Mouse (Mus musculus) bone marrow macrophage, adult 2 months (primary cell): ENCODE data around the gene Cdkn2aip. TPM values are rescaled to one million over a fixed set of nuclear protein-coding genes. Genes with fewer than 3 reads are reported as not detected.
A peak's percentile ranks its signal among the peaks of the same experiment; 100 is the strongest.

ENCODE experiments used
- H3K27ac ChIP-seq: 2 replicates; pipeline ENCODE4 v1.5.1; 2012; ENCODE audit warnings: low read depth, low read length; ENCODE audit not compliant: insufficient read depth
- H3K4me1 ChIP-seq: 2 replicates; pipeline ENCODE4 v1.6.1; 2012; ENCODE audit warnings: low read length; ENCODE audit not compliant: control insufficient read depth, insufficient read depth
- H3K4me3 ChIP-seq: 2 replicates; pipeline ENCODE4 v1.5.1; 2012; ENCODE audit warnings: mild to moderate bottlenecking, low read length, moderate library complexity; ENCODE audit not compliant: insufficient read depth
- CTCF ChIP-seq: IDR thresholded peaks from 2 replicates; pipeline ENCODE4 v1.5.1; 2012; ENCODE audit warnings: low read depth, mild to moderate bottlenecking, low read length, moderate library complexity
- POLR2A ChIP-seq: IDR thresholded peaks from 2 replicates; pipeline ENCODE4 v1.6.1; 2012; ENCODE audit warnings: mild to moderate bottlenecking, low read depth, low read length, borderline replicate concordance
- polyA plus RNA-seq: library from polyadenylated mRNA; stranded (reverse); fragments of >200 nt; gene quantifications from 2 replicates; pipeline ENCODE4 v1.2.4, GENCODE M21; 2012; ENCODE audit not compliant: missing spikeins, insufficient read depth, insufficient read length

Gene Cdkn2aip
- polyA plus RNA-seq, 1 experiment, result 9.5 TPM

- no peak overlapping the region for H3K4me3 ChIP-seq
- no peaks in the 10 kb centered on the region for H3K4me1 ChIP-seq
- no peak overlapping the region for H3K27ac ChIP-seq
- no peak for TF ChIP-seq POLR2A
- peak; percentile 85 for TF ChIP-seq CTCF
Measured at GRCm38 (mm10) chr8:47743419-47743818, 29.7 kb upstream of the Cdkn2aip start.

GRCm38 (mm10) chr8:47742992-47743391 lies 29.3 kb upstream of the Cdkn2aip start:
- TF ChIP-seq CTCF (no peak), POLR2A (no peak)
- no peaks in the 10 kb centered on the region for H3K4me1 ChIP-seq
- no peak overlapping the region for H3K4me3 ChIP-seq
- H3K27ac ChIP-seq, result no peak overlapping the region

GRCm38 (mm10) chr8:47742372-47742771 lies 28.6 kb upstream of the Cdkn2aip start:
- H3K4me3 ChIP-seq, result no peak overlapping the region
- TF ChIP-seq POLR2A, result no peak
- H3K4me1 ChIP-seq, result no peaks in the 10 kb centered on the region
- no peak overlapping the region for H3K27ac ChIP-seq

GRCm38 (mm10) chr8:47737120-47737519 lies 23.4 kb upstream of the Cdkn2aip start:
- H3K4me1 ChIP-seq, result no peaks in the 10 kb centered on the region

GRCm38 (mm10) chr8:47729324-47729723 lies 15.6 kb upstream of the Cdkn2aip start:
- H3K4me1 ChIP-seq, result no peaks in the 10 kb centered on the region
- H3K27ac ChIP-seq, result no peak overlapping the region
- no peak for TF ChIP-seq CTCF
- no peak overlapping the region for H3K4me3 ChIP-seq

More at GRCm38 (mm10) chr8:47737120-47737519, 23.4 kb upstream of the Cdkn2aip start:
- no peak overlapping the region for H3K27ac ChIP-seq
- H3K4me3 ChIP-seq, result no peak overlapping the region
- no peak for TF ChIP-seq POLR2A
- no peak for TF ChIP-seq CTCF

GRCm38 (mm10) chr8:47726945-47727344 lies 13.2 kb upstream of the Cdkn2aip start:
- H3K4me1 ChIP-seq, result no peaks in the 10 kb centered on the region
- no peak overlapping the region for H3K27ac ChIP-seq
- no peak overlapping the region for H3K4me3 ChIP-seq
- TF ChIP-seq CTCF (no peak), POLR2A (no peak)

GRCm38 (mm10) chr8:47721609-47722008 lies 7.9 kb upstream of the Cdkn2aip start:
- no peak for TF ChIP-seq POLR2A
- no peak for TF ChIP-seq CTCF
- Histone ChIP-seq H3K27ac (no peak overlapping the region), H3K4me1 (no peaks in the 10 kb centered on the region), H3K4me3 (no peak overlapping the region)

GRCm38 (mm10) chr8:47718641-47719040 lies 4.9 kb upstream of the Cdkn2aip start:
- H3K27ac ChIP-seq, result no peak overlapping the region
- no peak overlapping the region for H3K4me3 ChIP-seq
- TF ChIP-seq POLR2A, result no peak
- TF ChIP-seq CTCF, result no peak
- peaks cover 4% of the 10 kb centered on the region; the same call in 1 of the 2 replicates for H3K4me1 ChIP-seq

- TF ChIP-seq POLR2A, result no peak
- Histone ChIP-seq H3K4me3 (peak overlapping the region; percentile 81), H3K27ac (peak overlapping the region; percentile 82), H3K4me1 (peaks cover 4% of the 10 kb centered on the region; the same call in 1 of the 2 replicates)
Measured at GRCm38 (mm10) chr8:47713171-47713663, 515 bp downstream of the Cdkn2aip start.

GRCm38 (mm10) chr8:47708106-47708505 lies 5.6 kb downstream of the Cdkn2aip start:
- Histone ChIP-seq H3K4me1 (no peaks in the 10 kb centered on the region), H3K27ac (no peak overlapping the region), H3K4me3 (no peak overlapping the region)
- no peak for TF ChIP-seq POLR2A
- TF ChIP-seq CTCF, result no peak

- TF ChIP-seq CTCF, result no peak
- no peak for TF ChIP-seq POLR2A
- H3K4me3 ChIP-seq, result no peak overlapping the region
- H3K4me1 ChIP-seq, result 0 out of 2 replicates have a peak, but pooled peaks cover 3% of the 10 kb centered on the region
- no peak overlapping the region for H3K27ac ChIP-seq
Measured at GRCm38 (mm10) chr8:47706746-47707145, 7.0 kb downstream of the Cdkn2aip start.
